Mouse (Mus musculus) stomach, embryonic 15.5 days (tissue): ENCODE data around the gene Pik3cb. TPM values are rescaled to one million over a fixed set of nuclear protein-coding genes. Genes with fewer than 3 reads are reported as not detected.

ENCODE experiments used
- ATAC-seq: fragments of 200-750 bp; cut with Nextera tagmentation; 2 replicates; pipeline ENCODE4 v1.8.0; 2017; ENCODE audit warnings: low read depth, moderate number of reproducible peaks, moderate TSS enrichment; ENCODE audit not compliant: insufficient read depth, low FRiP score
- H3K27ac ChIP-seq: fragments of 300-500 bp; sonication (generic); 2 replicates; pipeline ENCODE4 v1.5.1; 2015; ENCODE audit warnings: mild to moderate bottlenecking, inconsistent platforms
- H3K27me3 ChIP-seq: fragments of 300-500 bp; sonication (generic); replicated peaks from 2 replicates; pipeline ENCODE4 v1.6.1; 2015; ENCODE audit warnings: inconsistent platforms
- H3K36me3 ChIP-seq: fragments of 300-500 bp; sonication (generic); 2 replicates; pipeline ENCODE4 v1.6.1; 2015; ENCODE audit warnings: inconsistent platforms
- H3K4me1 ChIP-seq: fragments of 300-500 bp; sonication (generic); 2 replicates; pipeline ENCODE4 v1.6.1; 2015; ENCODE audit warnings: inconsistent platforms
- H3K4me2 ChIP-seq: fragments of 300-500 bp; sonication (generic); 2 replicates; pipeline ENCODE4 v1.6.1; 2015; ENCODE audit warnings: mild to moderate bottlenecking, inconsistent platforms
- H3K4me3 ChIP-seq: fragments of 300-500 bp; sonication (generic); replicated peaks from 2 replicates; pipeline ENCODE4 v1.5.1; 2015; ENCODE audit warnings: inconsistent platforms
- H3K9ac ChIP-seq: fragments of 300-500 bp; sonication (generic); 2 replicates; pipeline ENCODE4 v1.6.1; 2015; ENCODE audit warnings: inconsistent platforms
- H3K9me3 ChIP-seq: fragments of 300-500 bp; sonication (generic); 2 replicates; pipeline ENCODE4 v1.6.1; 2016; ENCODE audit warnings: inconsistent platforms
- WGBS: fragments of 180-500 bp; shearing (Covaris S2); methylation state at CpG from one replicate; pipeline ENCODE4 v1.1.7; 2015; 5-methylcytosine and 5-hydroxymethylcytosine counted together
- polyA plus RNA-seq: library from polyadenylated mRNA; unstranded; fragments of >200 nt; fragmentation: Nextera tagmentation; extraction: Ambion mirVana; gene quantifications from 2 replicates; pipeline ENCODE4 v1.2.1, GENCODE M21; 2015

Gene Pik3cb
- polyA plus RNA-seq, 1 experiment from 2014 or later = 1.3 TPM

DNA sequence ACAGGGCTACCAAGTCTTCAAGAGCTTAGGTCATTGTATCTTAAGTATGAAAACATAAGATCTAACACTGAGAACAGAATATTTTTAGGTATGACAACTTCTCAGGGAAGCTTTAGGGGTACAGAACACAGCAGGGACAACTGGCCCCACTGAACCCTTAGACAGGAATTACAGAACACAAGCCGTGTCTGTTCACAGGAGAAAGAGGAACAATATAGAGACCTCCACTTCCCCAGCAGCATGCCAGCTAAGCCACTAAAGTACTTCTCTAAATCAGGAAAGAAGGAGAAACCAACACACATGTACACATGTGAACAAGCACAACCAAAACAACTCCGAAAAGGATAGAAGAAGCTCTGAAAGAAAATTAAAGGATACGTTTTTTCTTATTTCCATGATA, 30.8 kb downstream of the Pik3cb start:
- no peaks in the 10 kb centered on the region for H3K4me1 ChIP-seq
- no peak overlapping the region for H3K4me2 ChIP-seq
- no peaks in the 10 kb centered on the region for H3K27me3 ChIP-seq
- no peak overlapping the region for H3K27ac ChIP-seq
- 77% methylated on average over 3 of the region's 3 CpGs for WGBS
- no peak for ATAC-seq
- H3K4me3 ChIP-seq = no peak overlapping the region
- no peaks in the 10 kb centered on the region for H3K9me3 ChIP-seq
- H3K9ac ChIP-seq = no peak overlapping the region
- H3K36me3 ChIP-seq = no peaks in the 10 kb centered on the region; the same call in 1 of the 2 replicates

DNA sequence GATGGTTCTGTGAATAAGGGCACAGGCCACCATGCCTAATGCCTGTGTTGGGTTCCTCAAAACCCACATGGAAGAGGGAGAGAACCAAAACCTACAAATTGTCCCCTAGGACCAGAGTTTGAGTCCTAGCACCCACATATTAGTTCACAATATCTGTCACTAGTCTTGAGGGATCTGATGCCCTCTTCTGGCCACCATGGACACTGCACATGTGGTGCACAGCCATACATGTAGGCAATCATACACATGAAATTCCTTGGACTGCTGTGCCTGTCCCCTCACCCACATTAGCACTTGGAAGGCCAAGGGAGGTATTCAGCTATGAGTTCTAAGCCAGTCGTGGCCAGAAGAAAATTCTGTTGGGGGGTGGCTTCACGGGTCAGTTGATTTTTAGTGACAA, 36.0 kb downstream of the Pik3cb start:
- WGBS = 85% methylated on average over 2 of the region's 2 CpGs
- ATAC-seq = no peak

DNA sequence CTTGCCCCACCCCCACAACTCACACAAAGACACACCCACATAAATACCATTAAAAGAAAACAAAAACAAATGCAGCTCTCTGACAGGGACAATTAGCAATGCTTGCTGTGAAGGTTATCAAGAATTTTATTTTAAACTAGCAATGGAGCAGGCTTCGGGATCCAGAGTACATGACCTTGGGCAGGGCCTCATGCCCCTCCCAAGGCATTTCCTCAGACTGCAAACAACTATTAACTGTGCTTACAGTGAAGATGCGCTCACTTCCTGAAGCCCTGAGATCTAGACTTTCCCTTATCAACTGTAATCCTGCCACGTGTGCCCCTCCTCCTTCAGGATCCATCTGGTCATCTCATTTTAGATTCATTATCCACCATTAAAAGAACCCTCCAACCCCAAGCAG, 36.6 kb downstream of the Pik3cb start:
- Histone ChIP-seq H3K9ac (no peak overlapping the region), H3K4me2 (no peak overlapping the region), H3K4me1 (no peaks in the 10 kb centered on the region), H3K27me3 (no peaks in the 10 kb centered on the region), H3K9me3 (no peaks in the 10 kb centered on the region), H3K27ac (no peak overlapping the region), H3K4me3 (no peak overlapping the region), H3K36me3 (no peaks in the 10 kb centered on the region; the same call in 1 of the 2 replicates)
- 71% methylated on average over 3 of the region's 3 CpGs for WGBS
- no peak for ATAC-seq

More for the DNA sequence above, 36.0 kb downstream of the Pik3cb start:
- H3K9ac ChIP-seq = no peak overlapping the region
- H3K4me1 ChIP-seq = no peaks in the 10 kb centered on the region
- H3K27ac ChIP-seq = no peak overlapping the region
- H3K27me3 ChIP-seq = no peaks in the 10 kb centered on the region
- no peak overlapping the region for H3K4me2 ChIP-seq
- no peak overlapping the region for H3K4me3 ChIP-seq
- H3K36me3 ChIP-seq = no peaks in the 10 kb centered on the region; the same call in 1 of the 2 replicates
- H3K9me3 ChIP-seq = no peaks in the 10 kb centered on the region

DNA sequence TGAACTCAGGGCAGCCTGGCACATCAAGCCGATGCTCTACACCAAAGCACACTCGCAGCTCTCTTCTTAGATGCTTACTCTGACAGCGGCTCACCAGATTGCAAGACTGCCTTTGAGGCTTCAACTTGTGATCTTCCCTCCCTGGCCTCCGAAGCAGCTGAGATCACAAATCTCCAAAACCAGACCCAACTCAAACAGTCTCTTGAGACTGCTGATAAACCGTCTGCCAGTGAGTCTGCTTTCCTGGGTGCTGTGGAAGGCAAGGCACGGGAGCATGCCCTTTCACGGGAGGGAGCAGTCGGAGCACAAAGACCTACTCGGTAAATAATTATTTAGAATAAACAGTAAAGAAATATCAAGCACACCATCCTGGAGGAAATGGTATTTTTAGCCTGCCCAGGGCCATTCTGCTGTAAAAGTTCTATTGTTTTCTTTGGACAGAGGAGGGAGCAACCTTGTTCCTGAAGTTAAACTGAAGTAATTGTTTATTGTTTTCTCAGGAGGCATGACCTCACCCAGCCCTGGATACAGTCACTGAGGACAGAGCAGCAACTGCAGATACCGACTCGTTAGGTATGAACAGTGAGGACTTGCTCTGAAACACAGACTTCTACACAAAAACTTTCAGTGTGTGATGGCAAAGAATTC, 41.8 kb downstream of the Pik3cb start:
- 34% methylated on average over 11 of the region's 11 CpGs for WGBS
- Histone ChIP-seq H3K27ac (peak overlapping the region; percentile 35; the same call in 1 of the 2 replicates), H3K9me3 (no peaks in the 10 kb centered on the region), H3K4me3 (no peak overlapping the region), H3K4me1 (no peaks in the 10 kb centered on the region), H3K36me3 (no peaks in the 10 kb centered on the region), H3K9ac (no peak overlapping the region), H3K4me2 (no peak overlapping the region), H3K27me3 (no peaks in the 10 kb centered on the region)
- ATAC-seq = no peak

DNA sequence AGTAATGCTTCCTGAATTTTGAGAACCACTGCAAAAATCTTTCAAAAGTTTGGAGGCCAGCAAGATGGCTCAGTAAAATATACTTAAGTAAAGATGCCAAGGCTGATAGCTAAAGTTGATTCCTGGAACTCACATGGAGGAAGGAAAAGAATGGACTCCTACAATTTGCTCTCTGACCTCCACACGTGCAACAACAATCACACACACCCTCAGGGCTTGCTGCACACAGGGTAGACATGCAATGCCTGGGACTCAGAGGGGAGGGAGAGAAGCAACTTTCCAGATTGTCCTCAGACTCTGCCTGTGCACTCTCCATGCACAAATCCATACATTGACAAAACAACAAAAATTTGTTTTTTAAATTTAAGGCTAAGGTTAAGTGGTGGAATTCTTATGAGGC, 42.8 kb downstream of the Pik3cb start:
- no peak overlapping the region for H3K4me2 ChIP-seq
- no peak for ATAC-seq

DNA sequence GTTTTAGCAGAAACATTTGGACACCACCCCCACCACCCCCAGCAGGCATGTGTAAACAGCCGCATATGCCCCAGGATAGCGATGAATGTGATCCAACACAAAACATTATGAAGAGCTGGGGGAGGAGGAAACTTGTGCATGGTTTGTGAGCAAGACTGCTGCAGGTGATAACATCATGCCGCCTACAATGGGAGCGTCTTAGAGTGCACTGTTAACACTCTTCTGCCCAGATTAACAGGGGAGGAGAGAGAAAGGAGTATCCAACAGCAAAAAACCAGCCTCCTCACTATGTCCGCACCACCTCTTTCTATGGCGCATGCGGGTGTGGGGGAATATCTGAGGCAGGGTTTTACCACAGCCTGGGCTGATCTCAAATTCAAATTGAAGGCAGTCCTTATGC, 45.2 kb downstream of the Pik3cb start:
- Histone ChIP-seq H3K9me3 (no peaks in the 10 kb centered on the region), H3K27me3 (no peaks in the 10 kb centered on the region), H3K9ac (no peak overlapping the region), H3K27ac (no peak overlapping the region), H3K4me2 (no peak overlapping the region), H3K4me1 (no peaks in the 10 kb centered on the region), H3K4me3 (no peak overlapping the region), H3K36me3 (no peaks in the 10 kb centered on the region)
- no peak for ATAC-seq
- 80% methylated on average over 7 of the region's 7 CpGs for WGBS

More for the DNA sequence above, 42.8 kb downstream of the Pik3cb start:
- 41% methylated on average over 1 of the region's 1 CpGs for WGBS
- Histone ChIP-seq H3K27ac (no peak overlapping the region), H3K4me3 (no peak overlapping the region), H3K4me1 (no peaks in the 10 kb centered on the region), H3K36me3 (no peaks in the 10 kb centered on the region), H3K9ac (no peak overlapping the region), H3K9me3 (no peaks in the 10 kb centered on the region), H3K27me3 (no peaks in the 10 kb centered on the region)

DNA sequence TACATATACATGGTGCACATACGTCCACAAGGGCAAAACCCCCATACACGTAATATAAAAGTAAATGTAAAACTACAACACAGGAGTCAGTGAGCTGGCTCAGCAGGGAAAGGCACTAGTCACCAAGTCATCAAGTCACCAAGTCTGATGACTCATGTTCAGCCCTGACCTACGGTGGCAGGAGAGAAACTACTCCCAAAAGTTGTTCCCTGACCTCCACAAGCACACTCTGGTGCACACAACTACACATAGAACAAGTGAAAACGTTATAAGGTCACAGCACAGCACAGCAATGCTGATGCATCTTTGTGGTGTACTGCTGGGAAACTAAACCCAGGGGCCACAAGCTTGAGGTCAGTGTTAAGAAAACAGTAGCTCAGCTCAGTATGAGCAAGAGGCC, 49.9 kb downstream of the Pik3cb start:
- Histone ChIP-seq H3K9me3 (no peaks in the 10 kb centered on the region), H3K27ac (no peak overlapping the region), H3K27me3 (no peaks in the 10 kb centered on the region), H3K36me3 (no peaks in the 10 kb centered on the region), H3K9ac (no peak overlapping the region), H3K4me3 (no peak overlapping the region), H3K4me2 (no peak overlapping the region), H3K4me1 (no peaks in the 10 kb centered on the region)
- ATAC-seq = no peak
- WGBS = 81% methylated on average over 4 of the region's 4 CpGs

DNA sequence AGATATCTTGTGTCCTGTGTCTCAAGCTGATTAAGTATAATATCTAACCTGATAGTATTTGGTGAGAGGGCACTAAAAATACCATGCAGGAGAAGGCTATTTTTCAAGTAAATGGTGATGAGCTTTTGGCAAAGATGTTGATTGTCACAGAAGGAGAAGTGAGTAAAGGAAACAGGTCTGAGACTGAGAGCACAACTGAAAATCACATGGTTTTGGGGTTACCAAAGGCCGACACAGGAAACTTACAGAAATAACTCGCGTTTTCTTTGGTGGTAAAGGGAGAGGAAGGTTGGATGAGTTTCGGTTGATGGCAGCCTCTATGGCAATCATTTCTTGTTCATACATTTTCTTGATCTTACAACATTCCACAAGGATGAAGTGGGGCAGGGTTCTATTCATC, 50.5 kb downstream of the Pik3cb start:
- no peak for ATAC-seq

DNA sequence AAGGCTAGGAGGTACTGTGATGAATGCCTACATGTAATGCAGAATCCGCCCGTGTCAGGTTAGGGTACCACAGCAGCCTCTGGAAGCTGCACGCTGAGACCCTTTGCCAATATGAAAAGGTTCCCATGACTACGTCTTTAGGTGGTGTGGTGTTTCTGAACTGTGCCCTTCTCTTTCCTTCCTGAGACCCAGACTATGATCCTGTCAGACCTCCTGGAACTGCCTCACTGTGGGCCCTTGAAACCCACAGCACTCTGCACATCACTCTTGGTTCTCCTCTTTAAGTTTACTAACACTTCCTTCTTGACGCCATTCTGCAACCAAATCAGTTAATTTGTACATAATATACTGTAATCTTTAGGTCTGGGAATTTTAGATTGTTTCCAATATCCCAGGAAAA, 58.7 kb downstream of the Pik3cb start:
- Histone ChIP-seq H3K4me1 (no peaks in the 10 kb centered on the region), H3K27me3 (no peaks in the 10 kb centered on the region), H3K9ac (no peak overlapping the region), H3K36me3 (no peaks in the 10 kb centered on the region), H3K27ac (no peak overlapping the region), H3K9me3 (no peaks in the 10 kb centered on the region), H3K4me2 (no peak overlapping the region), H3K4me3 (no peak overlapping the region)
- no peak for ATAC-seq
- 90% methylated on average over 5 of the region's 5 CpGs for WGBS

More for the DNA sequence above, 50.5 kb downstream of the Pik3cb start:
- H3K4me3 ChIP-seq = no peak overlapping the region
- 86% methylated on average over 4 of the region's 4 CpGs for WGBS
- no peaks in the 10 kb centered on the region for H3K27me3 ChIP-seq
- H3K9me3 ChIP-seq = no peaks in the 10 kb centered on the region
- H3K27ac ChIP-seq = no peak overlapping the region
- no peaks in the 10 kb centered on the region for H3K36me3 ChIP-seq
- H3K4me1 ChIP-seq = no peaks in the 10 kb centered on the region
- no peak overlapping the region for H3K9ac ChIP-seq
- no peak overlapping the region for H3K4me2 ChIP-seq

DNA sequence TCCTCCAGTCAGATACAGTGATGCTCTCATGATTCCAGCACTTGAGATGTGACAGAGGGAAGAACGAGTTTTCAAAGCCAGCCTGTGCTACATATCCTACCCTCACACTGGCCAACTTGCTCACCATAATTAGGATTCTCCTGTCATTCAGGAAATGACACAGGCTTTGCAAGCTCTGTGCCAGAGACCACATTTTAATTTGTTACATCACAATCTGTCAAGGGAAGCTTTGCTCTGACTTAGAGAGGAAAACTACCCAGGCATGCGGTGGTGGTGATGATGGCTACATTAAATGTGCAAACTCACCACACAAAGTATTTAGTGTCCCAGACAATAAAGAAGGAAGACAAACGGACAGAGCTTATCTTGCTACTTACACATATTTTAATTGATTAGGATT, 59.1 kb downstream of the Pik3cb start:
- no peak overlapping the region for H3K9ac ChIP-seq
- H3K4me1 ChIP-seq = no peaks in the 10 kb centered on the region
- no peaks in the 10 kb centered on the region for H3K27me3 ChIP-seq
- H3K9me3 ChIP-seq = no peaks in the 10 kb centered on the region
- no peaks in the 10 kb centered on the region for H3K36me3 ChIP-seq
- no peak overlapping the region for H3K4me3 ChIP-seq
- no peak overlapping the region for H3K4me2 ChIP-seq
- no peak for ATAC-seq
- no peak overlapping the region for H3K27ac ChIP-seq
- WGBS = 71% methylated on average over 3 of the region's 3 CpGs

DNA sequence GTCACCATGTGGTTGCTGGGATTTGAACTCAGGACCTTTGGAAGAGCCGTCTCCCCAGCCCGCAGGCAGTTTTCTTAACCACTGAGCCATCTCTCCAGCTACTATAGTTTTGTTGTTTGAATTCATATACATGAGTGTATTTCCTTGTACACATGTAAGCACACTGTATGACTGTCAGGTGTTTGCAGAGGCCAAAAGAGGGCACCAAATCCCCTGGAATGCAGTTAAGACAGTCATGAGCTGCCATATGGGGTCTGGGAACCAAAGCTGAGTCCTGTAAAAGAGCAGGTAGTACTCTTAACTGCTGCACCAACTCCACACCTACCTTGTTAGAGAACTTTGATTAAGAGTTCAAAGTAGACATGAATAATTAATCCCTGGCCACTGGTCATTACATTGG, 59.8 kb downstream of the Pik3cb start:
- 100% methylated on average over 2 of the region's 2 CpGs for WGBS
- no peak for ATAC-seq
- Histone ChIP-seq H3K9ac (no peak overlapping the region), H3K4me3 (no peak overlapping the region), H3K4me2 (no peak overlapping the region), H3K9me3 (no peaks in the 10 kb centered on the region), H3K4me1 (no peaks in the 10 kb centered on the region), H3K27ac (no peak overlapping the region), H3K27me3 (no peaks in the 10 kb centered on the region), H3K36me3 (no peaks in the 10 kb centered on the region)

DNA sequence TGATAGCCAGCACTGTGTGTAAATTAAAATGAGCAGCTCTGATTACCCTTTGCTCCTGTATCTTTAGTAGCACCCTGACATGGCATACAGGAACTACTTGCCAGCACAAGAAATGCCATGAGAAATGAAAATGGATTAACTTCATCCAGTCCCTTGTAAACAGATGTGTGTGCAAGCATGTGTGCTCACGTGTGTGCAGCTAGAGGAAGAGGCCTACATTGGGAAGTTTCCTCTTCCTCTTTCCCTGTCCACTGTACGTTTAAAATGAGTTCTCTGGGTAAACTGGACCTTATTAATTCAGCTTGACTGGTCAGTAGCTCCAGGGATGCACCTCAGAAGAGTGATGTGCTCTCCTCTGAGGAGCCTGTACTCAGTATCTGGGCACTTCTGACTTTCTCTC, 66.0 kb downstream of the Pik3cb start:
- H3K4me1 ChIP-seq = no peaks in the 10 kb centered on the region
- no peak overlapping the region for H3K9ac ChIP-seq
- H3K4me2 ChIP-seq = no peak overlapping the region
- H3K27ac ChIP-seq = no peak overlapping the region
- no peaks in the 10 kb centered on the region for H3K27me3 ChIP-seq
- no peak for ATAC-seq
- H3K9me3 ChIP-seq = no peaks in the 10 kb centered on the region
- no peak overlapping the region for H3K4me3 ChIP-seq
- 63% methylated on average over 2 of the region's 2 CpGs for WGBS
- H3K36me3 ChIP-seq = no peaks in the 10 kb centered on the region

DNA sequence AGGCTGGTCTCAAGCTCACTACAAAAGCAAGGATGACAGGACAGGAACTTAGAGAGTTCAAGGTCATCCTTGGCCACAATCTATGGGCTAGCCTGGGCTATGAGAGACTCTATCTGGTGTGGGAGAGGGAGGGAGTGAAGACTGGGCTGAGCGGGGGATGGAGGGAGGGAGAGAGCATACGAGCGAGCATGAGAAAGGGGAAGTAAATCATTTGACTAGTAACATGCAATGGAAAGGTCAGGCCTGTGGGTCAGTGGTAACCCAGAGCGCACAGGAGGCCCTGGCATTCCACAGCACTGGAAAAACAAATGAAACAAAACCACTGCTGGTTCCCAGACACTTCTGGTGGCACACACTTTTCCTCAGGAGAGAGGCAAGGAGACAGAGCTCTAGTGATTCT, 67.9 kb downstream of the Pik3cb start:
- Histone ChIP-seq H3K9ac (no peak overlapping the region), H3K27me3 (no peaks in the 10 kb centered on the region), H3K4me1 (no peaks in the 10 kb centered on the region), H3K4me2 (no peak overlapping the region), H3K36me3 (no peaks in the 10 kb centered on the region), H3K9me3 (no peaks in the 10 kb centered on the region), H3K4me3 (no peak overlapping the region), H3K27ac (no peak overlapping the region)
- WGBS = 60% methylated on average over 4 of the region's 4 CpGs
- no peak for ATAC-seq
